Mouse (Mus musculus): ENCODE measurements around the gene Fv1. TPM values are rescaled to one million over a fixed set of nuclear protein-coding genes. Genes with fewer than 3 reads are reported as not detected.

Gene Fv1
- total RNA-seq, 1 experiment from 2014 or later: 25.1 TPM

- ATAC-seq (replicated peaks; ENCODE audit: low read depth, poor library complexity, severe bottlenecking): no peak
Observed at GRCm38 (mm10) chr4:147881792-147882191, 13.0 kb downstream of the Fv1 start.

- no peak for ATAC-seq (replicated peaks; ENCODE audit: low read depth, poor library complexity, severe bottlenecking)
Observed at GRCm38 (mm10) chr4:147883041-147883440, 14.3 kb downstream of the Fv1 start.

- ATAC-seq (replicated peaks; ENCODE audit: low read depth, poor library complexity, severe bottlenecking): no peak
Observed at GRCm38 (mm10) chr4:147884138-147884537, 15.4 kb downstream of the Fv1 start.

GRCm38 (mm10) chr4:147886158-147886557, 17.4 kb downstream of the Fv1 start:
- no peak for ATAC-seq (replicated peaks; ENCODE audit: low read depth, poor library complexity, severe bottlenecking)

GRCm38 (mm10) chr4:147887277-147887676, 18.5 kb downstream of the Fv1 start:
- no peak for ATAC-seq (replicated peaks; ENCODE audit: low read depth, poor library complexity, severe bottlenecking)

- ATAC-seq (replicated peaks; ENCODE audit: low read depth, poor library complexity, severe bottlenecking): peak; percentile 42; the same call in 1 of the 2 replicates
Observed at GRCm38 (mm10) chr4:147888237-147888636, 19.5 kb downstream of the Fv1 start.

GRCm38 (mm10) chr4:147890341-147890740, 21.6 kb downstream of the Fv1 start:
- ATAC-seq (replicated peaks; ENCODE audit: low read depth, poor library complexity, severe bottlenecking): no peak

GRCm38 (mm10) chr4:147895815-147896330, 27.1 kb downstream of the Fv1 start:
- no peak for ATAC-seq (replicated peaks; ENCODE audit: low read depth, poor library complexity, severe bottlenecking)

- 0 out of 2 replicates have a peak, but pooled peaks have one; percentile 11 for ATAC-seq (replicated peaks; ENCODE audit: low read depth, poor library complexity, severe bottlenecking)
Observed at GRCm38 (mm10) chr4:147896411-147896810, 27.6 kb downstream of the Fv1 start.

- no peak for ATAC-seq (replicated peaks; ENCODE audit: low read depth, poor library complexity, severe bottlenecking)
Observed at GRCm38 (mm10) chr4:147897348-147897747, 28.6 kb downstream of the Fv1 start.

GRCm38 (mm10) chr4:147900452-147900851, 31.7 kb downstream of the Fv1 start:
- ATAC-seq (replicated peaks; ENCODE audit: low read depth, poor library complexity, severe bottlenecking): no peak

GRCm38 (mm10) chr4:147902906-147903500, 34.2 kb downstream of the Fv1 start:
- no peak for ATAC-seq (replicated peaks; ENCODE audit: low read depth, poor library complexity, severe bottlenecking)

GRCm38 (mm10) chr4:147903601-147904000, 34.8 kb downstream of the Fv1 start:
- ATAC-seq (replicated peaks; ENCODE audit: low read depth, poor library complexity, severe bottlenecking): no peak

- ATAC-seq (replicated peaks; ENCODE audit: low read depth, poor library complexity, severe bottlenecking): peak; percentile 94
Observed at GRCm38 (mm10) chr4:147904313-147905089, 35.7 kb downstream of the Fv1 start, which contains the start of gene Mfn2. Mfn2 (minus strand) TSS chr4:147904704.

GRCm38 (mm10) chr4:147905090-147905659, 36.4 kb downstream of the Fv1 start:
- peak; percentile 12 for ATAC-seq (replicated peaks; ENCODE audit: low read depth, poor library complexity, severe bottlenecking)

GRCm38 (mm10) chr4:147906230-147906629, 37.5 kb downstream of the Fv1 start:
- ATAC-seq (replicated peaks; ENCODE audit: low read depth, poor library complexity, severe bottlenecking): no peak

- ATAC-seq (replicated peaks; ENCODE audit: low read depth, poor library complexity, severe bottlenecking): no peak
Observed at GRCm38 (mm10) chr4:147909486-147909885, 40.7 kb downstream of the Fv1 start.

GRCm38 (mm10) chr4:147918459-147919121, 49.8 kb downstream of the Fv1 start:
- ATAC-seq (replicated peaks; ENCODE audit: low read depth, poor library complexity, severe bottlenecking): peak; percentile 88

All from common myeloid progenitor, adult 5-6 weeks (primary cell).